Mouse (Mus musculus) T-cell, adult 2 months (primary cell): ENCODE results near the gene Gm4981.
"Not testable (repeated sequence)": the region's sequence is repeated elsewhere in the genome, so short reads cannot be mapped to it uniquely, and the experiment has no call there.

Source experiments
- DNase-seq: peaks from one replicate; pipeline ENCODE4 v3.0.0; 2022; ENCODE audit warnings: low spot score

The Gm4981 gene

GRCm38 (mm10) chr10:58236613-58237012, at the start of gene Gm4981:
Gm4981 (minus strand) TSS chr10:58236701.
- no peak for DNase-seq

- DNase-seq, result no peak
Measured at GRCm38 (mm10) chr10:58282238-58282637, 45.7 kb upstream of the Gm4981 start.

- no peak for DNase-seq
Measured at GRCm38 (mm10) chr10:58258466-58258865, 22.0 kb upstream of the Gm4981 start.

GRCm38 (mm10) chr10:58255954-58256353, 19.5 kb upstream of the Gm4981 start:
- no peak for DNase-seq

- peak; percentile 96 for DNase-seq
Measured at GRCm38 (mm10) chr10:58255213-58255892, 18.9 kb upstream of the Gm4981 start, which contains the start of gene Gcc2. Gcc2 (plus strand) TSS chr10:58255497.

GRCm38 (mm10) chr10:58254635-58255175, 18.2 kb upstream of the Gm4981 start:
- DNase-seq, result no peak

GRCm38 (mm10) chr10:58249535-58249934, 13.0 kb upstream of the Gm4981 start:
- no peak for DNase-seq

GRCm38 (mm10) chr10:58238984-58239740, 2.7 kb upstream of the Gm4981 start:
- DNase-seq, result peak; percentile 55

- not testable (repeated sequence) for DNase-seq
Measured at GRCm38 (mm10) chr10:58234985-58235384, 1.5 kb downstream of the Gm4981 start.

- not testable (repeated sequence) for DNase-seq
Measured at GRCm38 (mm10) chr10:58233740-58234121, 2.8 kb downstream of the Gm4981 start.

- not testable (repeated sequence) for DNase-seq
Measured at GRCm38 (mm10) chr10:58233054-58233739, 3.3 kb downstream of the Gm4981 start.

- not testable (repeated sequence) for DNase-seq
Measured at GRCm38 (mm10) chr10:58232641-58232969, 3.9 kb downstream of the Gm4981 start, which contains the start of gene Duxf3. Duxf3 (minus strand) TSS chr10:58232675.

GRCm38 (mm10) chr10:58231779-58232640, 4.5 kb downstream of the Gm4981 start:
- DNase-seq, result peak; percentile 65

- DNase-seq, result not testable (repeated sequence)
Measured at GRCm38 (mm10) chr10:58231088-58231487, 5.4 kb downstream of the Gm4981 start.

GRCm38 (mm10) chr10:58230021-58230420, 6.5 kb downstream of the Gm4981 start:
- not testable (repeated sequence) for DNase-seq

- not testable (repeated sequence) for DNase-seq
Measured at GRCm38 (mm10) chr10:58227798-58228197, 8.7 kb downstream of the Gm4981 start.

GRCm38 (mm10) chr10:58226357-58226756, 10.1 kb downstream of the Gm4981 start:
- DNase-seq, result not testable (repeated sequence)

GRCm38 (mm10) chr10:58224827-58225785, 11.4 kb downstream of the Gm4981 start, which contains the start of gene AW822073:
AW822073 (minus strand) TSS chr10:58224930.
- not testable (repeated sequence) for DNase-seq

GRCm38 (mm10) chr10:58223972-58224805, 12.3 kb downstream of the Gm4981 start:
- DNase-seq, result peak; percentile 57
